Mouse (Mus musculus) stomach, embryonic 16.5 days (tissue): Measurements from ENCODE around the gene Setd1b. TPM values are rescaled to one million over a fixed set of nuclear protein-coding genes. Genes with fewer than 3 reads are reported as not detected.
A peak's percentile ranks its signal among the peaks of the same experiment; 100 is the strongest.

Experiments used
- ATAC-seq: fragments of 200-750 bp; cut with Nextera tagmentation; 2 replicates; pipeline ENCODE4 v1.8.0; 2017; ENCODE audit warnings: moderate number of reproducible peaks, moderate TSS enrichment; ENCODE audit not compliant: insufficient read depth, low FRiP score
- H3K27ac ChIP-seq: fragments of 300-500 bp; sonication (generic); 2 replicates; pipeline ENCODE4 v1.5.1; 2014; ENCODE audit warnings: low read length
- H3K27me3 ChIP-seq: fragments of 300-500 bp; sonication (generic); 2 replicates; pipeline ENCODE4 v1.6.1; 2014; ENCODE audit warnings: low read length, control low read depth, mixed read lengths; ENCODE audit not compliant: control insufficient read depth, insufficient read depth
- H3K36me3 ChIP-seq: fragments of 300-500 bp; sonication (generic); 2 replicates; pipeline ENCODE4 v1.6.1; 2014; ENCODE audit warnings: low read length; ENCODE audit not compliant: control insufficient read depth, insufficient read depth
- H3K4me1 ChIP-seq: fragments of 300-500 bp; sonication (generic); 2 replicates; pipeline ENCODE4 v1.6.1; 2014; ENCODE audit warnings: low read length, control low read depth, mixed read lengths; ENCODE audit not compliant: control insufficient read depth, insufficient read depth
- H3K4me2 ChIP-seq: fragments of 300-500 bp; sonication (generic); 2 replicates; pipeline ENCODE4 v1.6.1; 2014; ENCODE audit warnings: low read depth, low read length, mixed read lengths
- H3K4me3 ChIP-seq: fragments of 300-500 bp; sonication (generic); replicated peaks from 2 replicates; pipeline ENCODE4 v1.5.1; 2014; ENCODE audit warnings: mild to moderate bottlenecking, low read length
- H3K9ac ChIP-seq: fragments of 300-500 bp; sonication (generic); 2 replicates; pipeline ENCODE4 v1.6.1; 2014; ENCODE audit warnings: low read length
- H3K9me3 ChIP-seq: fragments of 300-500 bp; sonication (generic); replicated peaks from 2 replicates; pipeline ENCODE4 v1.6.1; 2016; ENCODE audit warnings: low read length, control low read depth; ENCODE audit not compliant: control insufficient read depth
- WGBS: fragments of 180-500 bp; shearing (Covaris S2); extraction: QIAGEN DNeasy Blood & Tissue Kit; methylation state at CpG from one replicate; pipeline ENCODE4 v1.1.7; 2014; 5-methylcytosine and 5-hydroxymethylcytosine counted together
- polyA plus RNA-seq: library from polyadenylated mRNA; unstranded; fragments of >200 nt; fragmentation: Nextera tagmentation; extraction: Ambion mirVana; gene quantifications from 2 replicates; pipeline ENCODE4 v1.2.1, GENCODE M21; 2015

Gene Setd1b
- polyA plus RNA-seq, 1 experiment from 2014 or later: 7.7 TPM

DNA sequence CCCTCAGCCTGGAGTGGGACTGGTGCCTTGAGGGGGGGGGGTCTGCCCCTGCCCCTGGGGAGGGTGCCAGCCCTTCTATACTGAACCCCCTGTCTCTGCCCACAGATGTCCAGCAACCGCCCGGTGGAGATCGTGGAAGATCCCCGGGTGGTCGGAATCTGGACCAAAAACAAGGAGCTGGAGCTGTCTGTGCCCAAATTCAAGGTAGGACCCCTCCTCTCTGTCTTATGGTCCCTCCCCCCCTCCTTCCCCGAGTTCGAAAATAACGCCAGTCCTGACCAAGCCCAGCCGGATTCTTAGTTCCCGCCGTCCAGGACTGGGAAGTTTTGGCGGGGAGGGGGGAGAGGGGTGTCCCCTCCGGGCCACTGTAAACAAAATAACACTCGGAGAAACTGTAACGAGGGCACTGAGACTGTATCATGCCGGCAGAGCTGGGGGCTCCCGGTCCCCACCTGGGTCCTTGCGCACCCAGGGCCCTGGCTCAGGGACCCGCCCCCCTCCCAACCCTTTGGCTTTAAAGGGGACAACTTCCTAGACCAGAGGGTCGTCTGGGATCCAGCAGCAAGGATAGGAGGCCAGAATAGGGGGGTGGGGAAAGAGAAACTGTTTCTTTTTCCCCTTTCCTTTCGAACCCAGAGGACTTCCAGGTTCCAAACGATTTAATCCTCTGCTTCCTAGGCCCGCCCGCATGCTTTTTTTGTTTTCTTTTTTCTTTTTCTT, 1.4 kb downstream of the Setd1b start:
- WGBS: under 1% methylated on average over 24 of the region's 24 CpGs
- H3K4me1 ChIP-seq: peaks cover 26% of the 10 kb centered on the region
- H3K4me2 ChIP-seq: peak overlapping the region; percentile 97
- peak overlapping the region; percentile 90 for H3K4me3 ChIP-seq
- H3K9me3 ChIP-seq: no peaks in the 10 kb centered on the region
- peaks cover 18% of the 10 kb centered on the region; the same call in 1 of the 2 replicates for H3K36me3 ChIP-seq
- H3K27ac ChIP-seq: peak overlapping the region; percentile 98
- ATAC-seq: no peak
- peak overlapping the region; percentile 100 for H3K9ac ChIP-seq
- no peaks in the 10 kb centered on the region for H3K27me3 ChIP-seq

DNA sequence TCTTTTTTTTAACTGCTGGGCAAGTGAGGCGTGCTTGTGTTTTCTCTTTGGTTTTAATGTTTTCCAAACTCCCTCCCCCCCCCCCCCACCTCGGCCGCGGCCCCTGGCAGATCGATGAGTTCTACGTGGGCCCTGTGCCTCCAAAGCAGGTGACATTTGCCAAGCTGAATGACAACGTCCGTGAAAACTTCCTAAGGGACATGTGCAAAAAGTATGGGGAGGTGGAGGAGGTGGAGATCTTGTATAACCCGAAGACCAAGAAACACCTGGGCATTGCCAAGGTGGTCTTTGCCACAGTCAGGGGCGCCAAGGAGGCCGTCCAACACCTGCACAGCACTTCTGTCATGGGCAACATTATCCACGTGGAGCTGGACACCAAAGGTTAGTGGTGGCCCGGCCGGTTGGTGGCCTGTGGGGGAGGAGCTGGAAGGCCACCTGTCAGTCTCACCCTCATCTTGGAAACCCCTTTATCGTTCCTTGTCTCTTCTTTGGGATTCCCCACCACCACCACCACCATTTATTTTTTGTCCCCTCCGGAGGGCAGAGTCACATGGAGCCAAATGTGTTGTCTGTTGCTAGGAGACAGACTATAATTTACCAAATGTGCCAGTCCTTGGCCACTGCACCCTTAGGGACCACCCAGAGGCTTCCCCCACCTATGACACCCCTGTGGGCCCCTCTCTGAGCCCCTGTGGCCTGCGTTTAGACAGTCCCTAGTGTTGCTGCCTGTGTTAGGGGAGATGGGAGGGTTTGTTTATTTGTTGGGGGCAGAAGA, 2.2 kb downstream of the Setd1b start:
- H3K27ac ChIP-seq: peak overlapping the region; percentile 98
- peaks cover 23% of the 10 kb centered on the region for H3K36me3 ChIP-seq
- H3K4me2 ChIP-seq: peak overlapping the region; percentile 97
- H3K4me3 ChIP-seq: peak overlapping the region; percentile 90
- no peaks in the 10 kb centered on the region for H3K27me3 ChIP-seq
- ATAC-seq: no peak
- WGBS: 4% methylated on average over 17 of the region's 17 CpGs
- H3K4me1 ChIP-seq: peaks cover 34% of the 10 kb centered on the region
- H3K9me3 ChIP-seq: no peaks in the 10 kb centered on the region
- peak overlapping the region; percentile 100 for H3K9ac ChIP-seq

DNA sequence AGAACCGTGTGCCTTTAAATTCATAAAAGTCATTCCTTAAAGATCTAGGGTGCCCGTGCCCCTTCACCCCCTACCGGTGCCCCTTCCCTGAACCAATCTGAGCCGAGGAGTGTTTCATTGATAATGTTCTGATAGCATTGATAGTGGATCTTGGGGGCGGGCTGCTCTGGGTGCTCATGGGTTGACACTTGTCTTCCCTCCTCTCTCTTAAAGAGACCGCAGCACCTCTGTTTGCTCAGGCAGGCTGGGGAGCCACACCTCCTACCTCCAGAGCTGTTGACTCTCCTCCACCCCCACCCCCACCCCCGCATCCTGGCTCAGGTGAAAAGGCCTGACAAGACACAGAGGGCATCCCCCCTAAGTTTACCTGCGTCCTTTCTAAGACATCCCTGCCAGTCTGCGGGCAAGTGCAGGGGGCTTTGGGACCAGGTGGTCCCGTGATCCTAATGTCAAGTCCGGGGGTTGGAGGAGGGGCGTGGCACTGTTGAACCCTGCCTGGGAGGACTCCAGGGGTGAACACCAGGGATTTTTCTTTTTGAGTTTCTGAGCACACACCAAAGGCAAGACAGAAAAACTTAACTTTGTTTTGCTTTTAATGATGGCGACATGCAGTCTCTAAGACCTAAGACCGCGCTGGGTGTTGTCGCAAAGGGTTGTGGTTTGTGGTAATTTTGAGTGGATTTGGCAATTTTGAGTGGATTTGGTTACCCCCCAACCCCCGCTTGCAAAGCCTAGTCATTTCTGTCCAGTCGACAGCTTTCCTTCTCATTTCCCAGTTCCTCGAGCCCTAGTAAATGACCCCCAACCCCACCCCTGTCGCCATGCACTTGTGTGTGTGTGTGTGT, 3.0 kb downstream of the Setd1b start:
- Histone ChIP-seq H3K9me3 (no peaks in the 10 kb centered on the region), H3K4me3 (peak overlapping the region; percentile 90), H3K27me3 (no peaks in the 10 kb centered on the region), H3K9ac (peak overlapping the region; percentile 100), H3K36me3 (peaks cover 23% of the 10 kb centered on the region), H3K4me1 (peaks cover 41% of the 10 kb centered on the region), H3K4me2 (peak overlapping the region; percentile 97), H3K27ac (peak overlapping the region; percentile 98; the same call in 1 of the 2 replicates)
- WGBS: 32% methylated on average over 20 of the region's 20 CpGs
- no peak for ATAC-seq

DNA sequence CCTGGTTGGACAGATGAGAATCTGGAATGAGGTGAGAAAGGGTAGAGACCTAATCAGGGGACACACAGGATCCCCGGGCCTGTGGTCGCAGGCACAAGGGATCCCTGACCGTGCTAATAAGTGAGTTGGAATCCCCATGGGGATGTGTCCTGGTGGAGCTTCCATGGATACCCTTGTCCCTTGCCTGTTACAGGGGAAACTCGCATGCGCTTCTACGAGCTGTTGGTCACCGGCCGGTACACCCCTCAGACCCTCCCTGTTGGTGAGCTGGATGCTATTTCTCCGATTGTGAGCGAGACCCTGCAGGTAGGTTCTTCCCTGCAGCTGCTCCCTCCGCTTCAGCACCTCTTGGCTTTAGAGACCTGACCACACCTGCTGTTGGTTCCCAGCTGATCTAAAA, 4.4 kb downstream of the Setd1b start:
- peaks cover 23% of the 10 kb centered on the region for H3K36me3 ChIP-seq
- peaks cover 54% of the 10 kb centered on the region for H3K4me1 ChIP-seq

DNA sequence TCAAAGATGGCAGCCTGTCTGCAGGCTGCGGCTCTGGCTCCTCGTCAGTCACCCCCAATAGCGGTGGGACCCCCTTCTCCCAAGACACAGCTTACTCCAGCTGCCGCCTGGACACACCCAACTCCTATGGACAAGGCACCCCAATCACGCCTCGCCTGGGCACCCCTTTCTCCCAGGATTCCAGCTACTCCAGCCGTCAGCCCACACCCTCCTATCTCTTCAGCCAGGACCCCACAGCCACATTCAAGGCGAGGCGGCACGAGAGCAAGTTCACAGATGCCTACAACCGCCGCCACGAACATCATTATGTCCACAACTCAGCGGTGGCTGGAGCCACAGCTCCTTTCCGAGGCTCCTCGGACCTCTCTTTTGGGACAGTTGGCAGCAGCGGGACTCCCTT, 5.6 kb downstream of the Setd1b start:
- WGBS: 78% methylated on average over 17 of the region's 17 CpGs
- Histone ChIP-seq H3K27me3 (no peaks in the 10 kb centered on the region), H3K4me2 (no peak overlapping the region), H3K4me3 (no peak overlapping the region), H3K9me3 (no peaks in the 10 kb centered on the region), H3K9ac (no peak overlapping the region), H3K36me3 (peaks cover 26% of the 10 kb centered on the region), H3K27ac (no peak overlapping the region), H3K4me1 (peaks cover 54% of the 10 kb centered on the region)
- no peak for ATAC-seq

More for the DNA sequence above, 4.4 kb downstream of the Setd1b start:
- Histone ChIP-seq H3K4me2 (no peak overlapping the region), H3K27ac (no peak overlapping the region), H3K9ac (no peak overlapping the region), H3K4me3 (no peak overlapping the region), H3K27me3 (no peaks in the 10 kb centered on the region), H3K9me3 (no peaks in the 10 kb centered on the region)
- no peak for ATAC-seq
- WGBS: 84% methylated on average over 11 of the region's 11 CpGs

DNA sequence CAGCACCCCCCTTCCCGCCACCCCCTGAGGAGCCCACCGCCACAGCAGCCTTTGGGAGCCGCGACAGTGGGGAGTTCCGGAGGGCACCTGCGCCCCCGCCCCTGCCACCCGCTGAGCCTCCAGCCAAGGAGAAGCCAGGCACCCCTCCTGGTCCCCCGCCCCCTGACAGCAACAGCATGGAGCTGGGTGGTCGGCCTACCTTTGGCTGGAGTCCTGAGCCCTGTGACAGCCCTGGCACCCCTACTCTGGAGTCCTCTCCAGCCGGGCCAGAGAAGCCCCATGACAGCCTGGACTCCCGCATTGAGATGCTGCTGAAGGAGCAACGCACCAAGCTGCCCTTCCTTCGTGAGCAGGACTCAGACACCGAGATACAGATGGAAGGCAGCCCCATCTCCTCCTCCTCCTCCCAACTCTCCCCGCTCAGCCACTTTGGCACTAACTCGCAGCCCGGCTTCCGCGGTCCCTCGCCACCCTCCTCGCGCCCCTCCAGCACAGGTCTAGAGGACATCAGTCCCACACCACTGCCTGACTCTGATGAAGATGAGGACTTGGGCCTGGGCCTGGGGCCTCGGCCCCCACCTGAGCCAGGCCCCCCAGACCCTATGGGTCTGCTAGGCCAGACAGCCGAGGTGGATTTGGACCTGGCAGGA, 6.2 kb downstream of the Setd1b start:
- Histone ChIP-seq H3K27me3 (no peaks in the 10 kb centered on the region), H3K4me3 (no peak overlapping the region), H3K9ac (peak overlapping the region; percentile 50), H3K4me1 (peaks cover 54% of the 10 kb centered on the region), H3K9me3 (no peaks in the 10 kb centered on the region), H3K27ac (no peak overlapping the region), H3K4me2 (no peak overlapping the region; the same call in 1 of the 2 replicates), H3K36me3 (peaks cover 32% of the 10 kb centered on the region)
- WGBS: 81% methylated on average over 25 of the region's 25 CpGs
- ATAC-seq: no peak

DNA sequence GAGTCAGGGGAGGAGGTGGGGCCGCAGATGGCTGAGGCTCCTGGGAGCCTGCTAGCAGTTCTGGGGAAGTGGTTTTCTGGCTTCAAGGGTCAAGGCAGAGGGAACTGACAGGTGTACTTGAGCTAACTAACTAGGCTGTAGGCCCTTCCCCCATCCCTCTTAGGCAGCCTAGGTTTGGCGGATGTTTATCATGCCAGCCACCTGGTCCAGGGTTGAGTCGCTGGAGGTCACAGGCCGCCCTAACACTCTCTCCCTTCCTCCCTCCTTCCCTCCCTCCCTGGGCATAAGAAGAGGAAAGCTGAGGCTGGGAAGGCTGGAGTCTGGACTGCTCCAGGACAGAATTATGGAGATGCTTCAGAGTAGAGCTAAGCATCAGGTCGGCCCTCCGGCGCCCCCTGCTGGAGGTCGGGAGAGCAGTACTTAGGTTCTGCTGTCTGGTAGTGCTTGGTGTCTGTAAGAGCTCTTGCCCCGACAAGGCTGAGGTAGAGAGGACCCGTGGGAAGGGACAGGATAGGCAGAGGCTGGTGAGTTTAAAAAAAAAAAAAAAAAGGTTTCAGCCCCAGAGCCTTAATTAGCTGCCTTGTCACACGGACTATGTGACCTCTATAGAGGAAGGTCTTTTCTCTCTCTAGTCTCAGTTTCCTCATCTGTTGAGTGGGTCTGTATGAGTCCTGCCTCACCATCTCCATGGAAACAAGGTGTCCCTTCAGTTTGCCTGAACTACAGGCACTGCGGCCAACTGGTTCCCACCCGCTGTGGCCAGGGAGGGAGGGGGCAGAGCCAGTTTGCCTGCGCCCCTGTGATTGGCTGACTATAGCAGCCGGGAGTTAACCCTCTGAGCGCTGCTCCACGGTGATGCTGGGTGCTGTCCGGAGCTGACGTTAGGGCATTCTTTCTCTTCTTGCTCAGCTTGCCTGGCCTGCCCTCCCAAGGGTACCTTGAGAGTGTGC, 7.7 kb downstream of the Setd1b start:
- H3K4me2 ChIP-seq: peak overlapping the region; percentile 66
- H3K36me3 ChIP-seq: peaks cover 42% of the 10 kb centered on the region
- H3K27ac ChIP-seq: no peak overlapping the region; the same call in 1 of the 2 replicates

DNA sequence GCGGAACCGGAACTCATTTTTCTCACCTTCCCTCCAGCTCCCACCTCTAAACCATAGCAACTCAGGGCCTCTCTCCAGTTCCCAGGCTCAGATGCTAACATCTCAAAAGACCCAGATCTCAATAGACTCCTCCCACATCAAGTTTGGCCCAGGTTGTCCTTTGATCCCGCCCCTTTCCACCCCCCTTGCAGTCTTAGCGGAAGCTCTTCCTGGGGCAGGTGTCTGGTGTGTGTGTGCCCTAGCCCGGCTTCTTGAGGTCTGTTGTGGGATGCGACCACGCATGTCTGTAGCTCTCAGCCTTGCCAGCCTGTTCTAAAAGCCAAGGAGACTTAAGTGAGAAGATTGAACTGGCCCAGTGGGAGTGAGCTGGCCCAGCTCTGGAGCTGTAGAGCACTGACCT, 8.6 kb downstream of the Setd1b start:
- Histone ChIP-seq H3K9me3 (no peaks in the 10 kb centered on the region), H3K36me3 (peaks cover 45% of the 10 kb centered on the region), H3K27ac (peak overlapping the region; percentile 67), H3K4me3 (peak overlapping the region; percentile 44), H3K9ac (peak overlapping the region; percentile 63), H3K4me2 (peak overlapping the region; percentile 66), H3K27me3 (no peaks in the 10 kb centered on the region), H3K4me1 (peaks cover 34% of the 10 kb centered on the region)
- WGBS: 33% methylated on average over 7 of the region's 7 CpGs
- ATAC-seq: no peak

More for the DNA sequence above, 7.7 kb downstream of the Setd1b start:
- ATAC-seq: peak; percentile 78
- peak overlapping the region; percentile 63 for H3K9ac ChIP-seq
- peaks cover 44% of the 10 kb centered on the region for H3K4me1 ChIP-seq
- H3K9me3 ChIP-seq: no peaks in the 10 kb centered on the region
- no peaks in the 10 kb centered on the region for H3K27me3 ChIP-seq
- 4% methylated on average over 19 of the region's 19 CpGs for WGBS
- peak overlapping the region; percentile 44 for H3K4me3 ChIP-seq
